Mouse (Mus musculus): ENCODE results near the gene Eea1.

Gene Eea1

DNA sequence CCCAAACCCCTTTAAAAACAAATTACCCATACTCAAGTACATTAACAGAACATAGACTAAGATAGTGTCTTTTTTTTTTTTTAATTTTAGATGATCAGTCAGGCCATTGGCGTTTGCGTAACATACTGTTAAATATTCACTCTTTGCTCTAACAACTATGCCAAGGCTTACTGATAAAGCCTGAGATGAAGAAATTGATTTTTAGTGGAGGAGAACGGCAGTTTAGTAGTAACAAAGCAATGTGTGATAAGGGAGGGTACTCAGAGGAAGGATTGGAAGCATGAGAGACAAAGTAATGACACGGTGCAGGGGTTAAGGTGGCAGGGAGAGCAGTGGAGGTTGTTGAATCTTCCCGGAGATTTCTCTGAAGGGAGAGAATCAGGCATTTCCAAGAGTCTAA, 9.7 kb downstream of the Eea1 start:
- no peak for DNase-seq

DNA sequence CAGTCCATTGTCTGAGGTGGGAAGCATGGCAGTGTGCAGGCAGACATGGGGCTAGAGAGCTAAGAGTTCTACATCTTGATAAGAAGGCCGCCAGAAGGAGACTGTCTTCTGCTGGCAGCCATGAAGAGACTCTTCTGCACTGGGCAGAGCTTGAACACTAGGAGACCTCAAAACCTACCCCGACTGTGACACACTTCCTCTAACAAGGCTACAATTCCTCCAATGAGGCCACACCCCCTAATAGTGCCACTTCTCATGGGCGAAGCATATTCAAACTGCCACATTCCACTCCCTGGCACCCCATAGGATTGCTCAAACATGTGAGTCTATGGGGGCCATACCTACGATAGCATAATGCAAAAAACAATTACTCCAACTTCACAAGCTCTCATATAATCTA, 10.3 kb downstream of the Eea1 start:
- DNase-seq = no peak

DNA sequence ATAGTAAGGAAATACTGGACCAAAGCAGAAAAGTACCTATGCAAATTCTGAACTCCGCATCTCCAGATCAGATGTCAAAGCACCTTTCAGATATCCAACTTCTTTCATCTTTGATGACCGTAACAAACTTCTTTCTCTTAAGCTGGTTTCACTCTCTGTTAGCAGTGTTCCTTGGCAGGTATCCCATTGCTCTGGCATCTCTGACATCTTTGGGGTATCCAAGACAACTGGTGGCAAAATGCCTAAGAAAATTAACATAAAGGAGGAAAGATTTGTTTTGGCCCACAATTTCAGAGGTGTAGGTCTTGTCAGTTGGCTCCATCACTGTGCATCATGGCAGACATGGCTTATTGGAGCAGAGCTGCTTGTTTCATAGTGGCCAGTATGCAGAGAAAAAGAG, 10.9 kb downstream of the Eea1 start:
- no peak for DNase-seq

DNA sequence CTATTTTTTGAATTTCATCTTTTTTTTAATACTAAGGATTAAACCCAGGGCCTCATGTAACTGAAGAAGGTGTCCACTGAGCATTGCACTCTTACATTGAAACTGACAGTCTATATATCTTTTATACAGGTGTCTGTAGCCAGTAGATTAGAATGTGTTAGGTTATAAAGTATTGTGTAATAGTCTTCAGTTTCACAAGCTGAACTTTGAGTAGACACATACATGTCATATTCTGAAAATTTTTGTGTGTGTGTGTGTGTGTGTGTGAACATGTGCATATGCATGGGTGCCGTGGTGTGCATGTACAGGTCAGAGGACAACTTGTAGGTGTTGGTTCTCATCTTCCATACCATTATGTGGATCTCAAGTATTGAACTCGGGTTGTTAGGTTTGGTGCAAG, 16.2 kb downstream of the Eea1 start:
- DNase-seq = no peak

DNA sequence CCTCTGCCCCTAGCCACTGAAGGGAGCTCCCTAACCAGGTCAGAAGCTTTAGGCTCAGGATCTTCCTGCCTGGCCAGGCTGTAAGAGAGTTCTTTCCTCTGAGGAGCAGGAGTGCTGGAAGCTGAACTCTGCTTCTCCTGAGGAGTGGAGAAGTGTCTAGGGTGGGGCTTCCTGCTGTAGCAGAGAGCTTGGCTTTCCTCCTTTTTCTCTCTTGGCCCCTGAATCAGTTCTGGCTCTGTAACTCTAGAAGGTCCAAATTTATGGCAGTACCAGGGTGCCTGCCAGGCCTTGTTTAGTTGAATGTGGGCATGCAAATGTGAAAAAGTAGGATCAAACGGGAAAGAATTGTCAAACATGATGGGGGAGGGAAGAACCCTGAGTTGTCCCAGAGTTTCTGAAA, 17.1 kb downstream of the Eea1 start:
- DNase-seq = no peak

DNA sequence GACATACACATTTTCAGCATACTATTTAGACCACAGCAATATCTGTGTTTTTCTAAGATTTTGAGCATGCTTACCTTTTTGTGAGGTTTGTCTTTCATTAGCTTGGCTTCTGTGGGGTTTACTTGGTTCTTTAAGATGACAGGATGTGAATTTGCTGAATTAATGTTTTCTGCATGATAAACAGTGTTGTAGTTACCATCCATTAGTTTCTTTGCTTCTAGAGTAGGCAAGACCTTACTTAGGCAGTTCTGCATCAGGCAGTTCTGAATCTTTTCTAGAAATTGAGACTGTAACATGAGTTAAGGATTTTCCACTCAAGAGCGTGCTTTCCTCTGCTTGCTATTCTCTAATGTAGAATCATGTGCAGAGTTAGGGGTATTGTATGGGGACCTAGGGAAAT, 24.2 kb downstream of the Eea1 start:
- DNase-seq = no peak

DNA sequence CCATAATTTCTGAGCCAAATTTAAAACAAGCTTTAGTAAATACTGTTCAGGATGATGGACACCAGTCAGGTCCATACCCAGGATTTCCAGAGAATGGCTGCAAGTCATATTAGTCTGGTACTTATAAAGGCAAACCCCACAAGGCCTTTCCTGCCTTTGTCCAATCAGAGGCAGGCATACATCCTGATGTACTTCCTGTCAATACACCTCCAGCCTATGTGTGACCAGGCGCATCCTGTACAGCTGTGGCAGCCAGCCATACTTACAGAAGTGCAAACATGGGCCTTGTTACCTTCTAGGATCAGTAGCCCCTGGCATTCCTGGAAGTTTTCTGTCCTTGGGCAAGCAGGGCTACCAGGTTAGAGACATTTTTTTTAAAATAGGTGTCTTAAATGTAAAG, 29.2 kb downstream of the Eea1 start:
- no peak for DNase-seq

DNA sequence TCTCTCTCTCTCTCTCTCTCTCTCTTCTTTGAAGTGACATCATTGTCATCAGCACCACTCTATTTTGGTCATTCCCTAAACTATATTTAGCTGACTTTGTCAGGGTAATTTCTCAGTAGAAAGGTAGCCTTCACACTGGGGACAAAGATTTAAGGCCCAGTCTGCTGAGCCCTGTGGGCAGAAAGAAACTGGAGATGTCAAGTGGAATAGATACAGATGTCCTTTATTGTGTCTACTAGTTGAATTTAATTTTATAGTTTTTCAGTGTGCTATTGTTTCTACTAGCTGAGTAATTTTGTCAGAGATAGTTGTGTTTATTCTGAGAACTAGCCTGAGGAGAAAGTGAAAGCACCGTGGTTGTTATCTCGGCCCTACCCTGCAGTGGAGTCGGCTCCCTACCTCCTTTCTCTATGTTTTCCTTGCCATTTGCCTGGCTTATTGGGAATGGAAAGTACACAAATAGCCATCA, 30.3 kb downstream of the Eea1 start:
- DNase-seq = no peak

DNA sequence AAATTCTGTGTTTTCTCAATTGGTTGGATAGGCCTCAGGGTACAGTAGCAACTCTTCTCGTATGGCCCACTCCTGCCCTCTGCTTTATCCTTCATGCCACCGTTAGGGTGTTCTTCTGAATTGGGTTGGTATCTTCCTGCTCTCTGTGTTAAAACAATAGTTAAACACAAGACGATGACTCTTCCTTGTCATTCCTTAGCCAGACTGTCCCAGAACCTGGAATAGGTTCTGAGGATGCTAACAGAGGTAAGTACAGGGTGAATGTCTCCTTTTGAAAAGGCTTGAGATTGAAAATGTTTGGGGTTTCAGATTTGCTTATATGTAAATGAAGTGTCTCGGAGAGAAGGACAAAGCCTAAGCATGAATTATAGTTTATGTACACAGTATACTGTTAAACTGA, 30.9 kb downstream of the Eea1 start:
- DNase-seq = no peak

DNA sequence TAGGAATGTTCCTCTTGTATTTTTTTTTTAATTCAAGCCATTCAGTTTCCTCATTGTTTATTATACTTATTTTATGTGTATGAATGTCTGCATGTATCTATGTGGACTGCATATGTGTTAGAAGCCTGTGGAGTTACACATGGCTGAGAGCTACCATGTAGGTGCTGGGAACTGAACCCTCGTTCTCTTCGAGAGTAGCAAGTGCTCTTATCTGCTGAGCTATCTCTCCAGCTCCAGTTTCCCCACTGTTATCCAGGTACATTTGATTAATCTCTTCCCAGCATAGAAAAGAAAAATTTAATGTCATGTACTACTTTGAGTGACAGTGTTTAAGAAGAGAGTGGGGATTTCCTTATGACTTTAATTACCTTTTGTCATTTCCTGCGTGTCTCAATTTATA, 31.5 kb downstream of the Eea1 start:
- DNase-seq = no peak

DNA sequence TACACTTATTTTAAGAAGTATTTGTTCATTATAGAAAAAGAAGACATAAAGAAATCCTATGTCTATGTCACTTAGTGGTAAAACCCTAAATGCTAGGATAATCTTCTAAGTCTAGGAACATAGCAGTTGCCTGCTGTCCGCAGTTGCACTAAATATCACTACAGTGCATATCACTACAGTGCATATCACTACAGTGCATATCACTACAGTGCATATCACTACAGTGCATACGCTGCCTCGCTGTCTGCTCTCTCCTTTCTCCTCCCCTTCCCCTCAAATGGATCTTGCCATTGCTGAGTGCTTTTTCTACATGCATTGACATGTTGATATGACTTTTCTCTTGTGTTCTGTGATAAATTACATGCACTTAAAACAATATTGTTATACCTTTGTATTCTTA, 34.0 kb downstream of the Eea1 start:
- no peak for DNase-seq

DNA sequence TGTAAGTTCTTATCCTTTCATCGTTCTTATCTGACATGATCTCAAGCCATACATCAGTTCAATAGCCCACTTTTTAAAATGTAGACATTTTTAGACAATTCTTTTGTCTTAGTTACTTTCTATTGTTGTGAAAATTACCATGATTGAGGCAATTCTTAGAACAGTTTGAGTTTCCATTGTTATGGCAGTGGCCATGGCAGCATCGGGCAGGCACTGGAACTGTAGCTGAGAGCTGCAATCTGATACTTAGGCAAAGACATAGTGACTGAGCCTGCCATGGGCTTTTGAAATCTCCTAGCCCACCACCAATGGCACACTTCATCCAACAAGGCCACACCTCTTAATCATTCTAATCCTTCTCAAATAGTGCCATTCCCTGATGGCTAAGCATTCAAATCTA, 36.3 kb downstream of the Eea1 start:
- DNase-seq = no peak

DNA sequence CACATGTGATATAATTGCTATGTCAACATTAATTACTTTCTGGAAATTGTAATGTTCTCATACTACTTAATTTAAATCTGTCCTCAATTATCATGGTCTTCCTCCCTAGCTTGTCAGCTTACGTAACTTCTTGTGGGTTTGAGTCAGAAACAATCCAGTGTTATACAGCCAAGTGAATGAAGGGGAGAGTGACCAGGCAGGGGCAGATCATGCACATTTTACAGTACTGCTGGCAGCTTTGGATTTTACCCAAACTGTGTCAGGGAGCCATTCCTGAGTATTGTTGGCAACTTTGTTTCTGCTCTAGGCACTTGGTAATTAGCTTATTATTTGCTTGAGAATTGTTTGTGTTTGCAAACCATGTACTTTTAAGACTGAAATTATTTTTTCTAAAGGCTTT, 49.3 kb downstream of the Eea1 start:
- no peak for DNase-seq

DNA sequence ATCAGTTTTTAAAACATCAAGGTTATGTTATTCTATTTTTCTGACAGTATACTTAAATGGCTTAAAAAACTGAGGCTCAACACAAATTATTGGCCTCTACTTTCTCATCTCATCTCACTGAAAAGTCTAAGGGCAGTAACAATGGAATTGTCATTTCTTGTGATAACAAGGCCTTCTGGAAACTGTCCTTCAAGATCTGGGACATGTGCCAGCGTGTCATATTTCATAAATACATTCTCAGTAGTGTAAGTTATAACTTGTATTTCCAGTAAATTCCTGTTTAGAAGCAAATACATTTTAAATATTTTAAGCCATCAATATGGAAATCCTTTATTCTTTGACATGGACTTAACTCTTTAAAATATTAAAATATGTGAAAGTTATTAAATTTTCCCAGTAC, 50.7 kb downstream of the Eea1 start:
- DNase-seq = no peak

DNA sequence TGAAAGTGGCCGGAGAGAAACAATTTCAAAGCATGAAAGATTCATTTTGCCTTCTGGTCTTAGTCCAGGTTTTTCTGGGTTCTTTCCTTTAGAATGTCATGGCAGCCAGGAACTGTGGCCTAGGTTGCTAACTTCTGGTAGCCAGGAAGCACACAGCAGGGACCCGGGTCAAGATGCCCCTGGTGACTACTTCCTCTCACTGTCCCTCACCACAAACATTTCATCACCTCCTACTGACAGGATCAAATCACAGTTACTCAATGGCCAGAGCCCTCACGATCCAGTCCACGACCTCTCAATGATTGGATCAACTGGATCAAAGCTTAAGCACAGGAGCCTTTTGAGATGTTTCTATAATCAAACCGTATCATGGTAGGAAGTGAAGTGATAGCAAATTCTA, 60.5 kb downstream of the Eea1 start:
- DNase-seq = no peak

DNA sequence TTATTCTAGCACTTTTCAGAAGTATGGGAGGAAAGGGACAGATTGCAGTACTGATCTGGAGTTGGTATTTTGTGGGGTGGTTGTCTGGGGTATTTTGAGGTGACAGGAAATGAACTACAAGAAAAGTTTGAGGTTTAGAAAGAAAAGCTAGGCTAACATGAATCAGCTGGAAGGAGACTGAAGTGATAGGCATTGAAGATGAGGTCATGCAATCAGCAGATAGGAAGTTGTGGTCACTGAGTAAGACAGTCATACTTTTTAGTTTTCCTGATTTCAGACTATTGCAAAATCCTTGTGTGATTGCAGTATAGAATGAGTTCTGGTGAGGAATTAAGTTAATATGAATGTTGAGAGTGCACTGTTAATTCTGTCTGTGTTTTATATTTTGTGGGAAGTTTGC, 75.3 kb downstream of the Eea1 start:
- DNase-seq = no peak

DNA sequence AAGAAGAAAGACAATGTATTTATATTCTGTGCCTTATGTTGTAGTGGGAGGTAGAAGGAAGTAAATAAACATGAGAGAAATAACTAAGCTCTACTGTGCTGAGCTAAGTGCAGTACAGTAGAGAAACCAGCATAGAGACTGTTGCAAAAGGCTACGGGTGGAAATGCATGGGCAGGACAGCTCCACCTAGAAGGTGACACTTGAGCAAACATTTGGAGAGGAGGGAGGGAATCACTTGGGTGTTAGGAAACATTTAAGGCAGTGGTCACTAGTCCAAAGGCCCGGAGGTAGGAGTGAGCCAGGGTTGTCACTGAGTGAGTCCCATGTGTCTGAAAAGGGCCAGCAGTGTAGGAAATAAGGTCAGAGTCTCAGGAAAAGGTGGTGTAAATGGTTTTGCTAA, 77.0 kb downstream of the Eea1 start:
- DNase-seq = no peak

DNA sequence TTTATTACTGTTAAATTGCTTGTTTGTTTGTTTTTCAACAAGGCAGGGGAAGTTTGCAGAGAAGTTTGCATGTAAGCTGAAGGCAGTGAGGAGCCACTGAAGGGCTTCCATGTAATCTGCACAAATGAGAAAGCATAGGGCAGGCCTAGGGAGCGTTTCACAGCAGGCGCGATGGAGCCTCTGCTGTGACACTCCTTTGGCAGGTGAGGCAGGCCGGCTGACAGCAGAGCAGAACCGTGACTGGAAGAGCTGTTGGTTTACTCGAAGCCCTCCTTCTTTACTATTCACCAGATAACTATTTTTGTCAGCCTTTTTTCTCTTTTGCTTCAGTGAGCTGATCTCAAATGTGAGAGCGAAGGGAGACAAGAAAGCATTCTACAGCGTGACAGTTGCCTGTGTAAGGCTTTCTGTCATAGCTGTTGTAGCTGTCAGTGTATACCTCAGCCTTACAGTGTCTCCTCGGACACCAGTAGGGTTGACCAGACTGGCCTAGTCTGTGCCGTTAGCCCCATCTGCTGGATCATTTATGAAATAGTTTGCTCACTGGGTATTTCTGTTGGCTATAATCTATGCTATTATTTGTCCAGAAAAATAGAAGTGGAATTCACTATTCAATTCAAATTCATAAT, 93.0 kb downstream of the Eea1 start:
- DNase-seq = peak; percentile 40 to 48

DNA sequence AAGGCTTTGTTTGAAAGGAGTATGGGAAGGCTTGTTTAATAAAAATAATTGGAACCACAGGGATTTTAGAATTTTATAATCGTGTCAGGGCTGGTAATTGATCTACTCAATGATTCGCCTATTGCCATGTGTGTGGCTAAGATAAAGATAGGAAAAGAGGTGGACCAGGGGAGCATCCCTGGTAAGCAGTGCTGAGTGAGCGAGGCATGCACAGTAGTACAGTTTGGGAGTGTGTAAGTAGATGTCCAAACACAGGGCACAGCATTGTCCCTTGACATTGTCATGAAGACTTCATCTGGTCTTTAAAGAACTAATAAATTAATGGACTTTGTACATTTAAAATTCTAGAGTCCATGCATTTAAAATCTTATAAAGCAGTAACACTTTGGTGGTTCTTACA, 93.7 kb downstream of the Eea1 start:
- no peak for DNase-seq

DNA sequence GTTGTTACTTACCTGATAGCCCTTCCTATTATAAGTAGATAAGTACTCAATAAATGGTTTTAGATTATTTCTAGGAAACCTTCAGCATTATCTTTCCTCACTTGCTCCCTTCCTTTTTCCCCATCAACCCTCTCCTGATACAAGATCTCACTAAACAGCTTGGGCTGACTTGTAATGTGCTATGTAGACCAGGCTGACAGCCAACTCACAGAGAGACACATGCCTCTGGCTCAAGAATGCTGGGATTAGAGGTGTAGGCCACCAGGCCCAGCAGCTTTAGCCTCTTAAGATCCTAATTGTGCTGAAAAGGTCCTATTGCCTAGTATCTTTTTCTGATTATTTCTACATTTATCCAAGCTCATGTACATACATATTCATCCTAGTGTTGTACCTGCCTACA, 95.5 kb downstream of the Eea1 start:
- DNase-seq = no peak

DNA sequence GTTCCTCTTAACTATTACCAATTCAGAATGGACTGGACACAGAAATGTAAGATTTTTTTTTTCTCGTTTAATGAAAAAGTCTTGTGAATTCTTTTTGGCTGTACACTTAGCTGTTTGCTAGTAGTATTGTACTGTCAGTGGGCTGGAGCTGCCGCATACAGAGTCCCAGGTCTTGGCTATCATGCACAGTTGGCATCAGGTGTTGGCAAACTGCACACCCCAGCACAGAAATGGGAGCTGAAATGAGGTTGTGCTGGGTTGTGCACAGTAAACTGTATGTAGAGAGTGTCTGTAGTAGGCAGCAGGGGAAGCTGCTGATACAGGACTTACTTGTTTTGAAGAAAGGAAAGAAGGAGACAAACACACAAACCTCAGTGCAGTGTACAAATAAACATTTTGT, 103.8 kb downstream of the Eea1 start:
- no peak for DNase-seq

DNA sequence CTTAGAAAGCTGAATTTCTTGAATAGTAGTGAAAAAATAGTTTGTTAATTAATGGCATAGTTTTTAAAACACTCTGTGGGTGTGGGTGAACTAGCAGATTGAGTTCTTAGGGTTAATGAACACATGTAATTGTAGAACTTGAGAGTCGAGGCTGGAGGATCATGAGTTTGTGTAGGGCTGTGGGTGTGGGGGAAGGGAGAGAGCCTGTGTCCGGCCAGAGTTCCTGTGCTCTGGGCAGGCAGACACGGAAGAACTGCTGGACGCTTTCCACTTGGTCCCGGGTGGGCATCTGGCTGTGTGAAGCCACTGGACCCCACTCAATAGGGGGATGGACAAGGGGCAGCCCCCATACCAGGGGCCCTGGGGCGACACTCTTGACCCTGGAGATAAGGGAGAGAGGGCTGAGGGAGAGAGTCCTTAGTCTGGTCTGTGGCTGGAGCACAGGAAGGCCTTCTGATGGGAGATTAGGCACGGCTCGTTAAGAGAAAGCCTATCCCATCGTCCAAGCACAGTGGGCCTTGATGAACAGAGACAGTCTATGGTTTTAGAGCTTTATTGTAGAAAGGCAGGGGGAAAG, 107.6 kb downstream of the Eea1 start:
- no peak for DNase-seq

DNA sequence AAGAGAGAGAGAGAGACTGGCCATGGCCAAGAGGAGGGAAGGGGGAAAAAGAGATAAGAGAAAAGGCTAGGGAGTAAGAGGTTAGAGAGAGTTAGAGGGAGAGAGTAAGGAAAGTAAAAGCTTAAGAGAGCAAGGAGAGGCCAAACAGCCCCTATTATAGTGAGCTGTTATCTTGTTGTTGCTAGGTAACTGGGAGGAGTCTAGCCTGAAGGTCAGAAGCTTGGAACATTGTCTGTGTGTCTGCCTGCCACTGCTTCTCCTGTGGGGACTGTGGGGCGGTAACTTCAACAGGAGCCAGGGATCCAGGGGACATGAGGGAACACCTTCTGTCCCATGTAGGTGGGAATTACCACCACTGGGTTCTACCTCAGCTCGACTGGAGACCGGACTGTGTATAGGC, 108.1 kb downstream of the Eea1 start:
- DNase-seq = no peak

DNA sequence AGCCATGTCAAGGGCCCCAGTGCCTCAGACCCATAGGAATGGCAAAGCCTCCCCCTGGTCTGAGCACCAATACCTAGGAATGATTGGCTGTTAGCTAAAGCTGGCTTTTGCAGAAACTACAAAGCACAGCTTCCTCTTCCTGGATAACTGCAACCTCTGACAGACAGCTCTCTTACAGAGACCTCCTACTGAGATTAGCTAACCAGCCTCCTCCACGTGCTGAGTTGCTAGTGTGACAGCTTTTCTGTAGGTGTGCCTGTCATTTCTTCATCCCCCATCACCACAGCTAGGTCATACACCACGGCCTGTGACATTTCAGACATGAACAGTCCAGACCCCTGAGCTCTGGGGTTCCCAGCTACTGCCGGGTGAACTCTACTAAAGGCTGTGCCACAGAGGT, 126.9 kb downstream of the Eea1 start:
- no peak for DNase-seq

DNA sequence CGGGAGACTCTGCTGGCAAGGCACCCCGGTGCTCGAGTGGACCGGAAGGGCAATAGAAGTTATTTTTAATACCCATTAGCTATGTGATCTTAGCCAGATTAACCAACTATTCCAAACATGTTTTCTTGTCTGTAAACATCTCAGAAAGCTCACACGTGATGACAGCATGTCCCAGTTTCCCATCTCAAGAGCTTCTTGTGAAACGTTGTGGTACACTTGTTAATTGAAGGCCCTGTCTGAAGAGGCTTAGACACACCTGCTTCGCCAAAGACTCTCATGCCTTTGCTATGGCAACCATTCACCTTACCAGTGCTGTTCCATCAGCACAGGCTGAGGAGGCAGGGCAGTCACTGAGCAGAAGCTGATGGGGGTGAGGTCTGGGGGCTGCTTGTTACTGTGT, 133.9 kb downstream of the Eea1 start:
- DNase-seq = no peak
